Mouse (Mus musculus) G1E (cell line): ENCODE measurements around the gene Lmtk3.

ENCODE experiments used
- CTCF ChIP-seq: IDR thresholded peaks from 2 replicates; pipeline ENCODE4 v1.5.1; 2012; ENCODE audit warnings: low read depth, low read length, inconsistent platforms, mixed read lengths
- TAL1 ChIP-seq: conservative IDR thresholded peaks from 2 replicates; pipeline ENCODE4 v1.6.1; 2012; ENCODE audit warnings: low read depth, low read length, inconsistent platforms, mixed read lengths

- TF ChIP-seq CTCF (no peak), TAL1 (no peak)
Measured at GRCm38 (mm10) chr7:45765995-45766394, 17.5 kb upstream of the Lmtk3 start.
